9 mouse cellular contexts compared by ENCODE assay signal in the genomic region with DNA sequence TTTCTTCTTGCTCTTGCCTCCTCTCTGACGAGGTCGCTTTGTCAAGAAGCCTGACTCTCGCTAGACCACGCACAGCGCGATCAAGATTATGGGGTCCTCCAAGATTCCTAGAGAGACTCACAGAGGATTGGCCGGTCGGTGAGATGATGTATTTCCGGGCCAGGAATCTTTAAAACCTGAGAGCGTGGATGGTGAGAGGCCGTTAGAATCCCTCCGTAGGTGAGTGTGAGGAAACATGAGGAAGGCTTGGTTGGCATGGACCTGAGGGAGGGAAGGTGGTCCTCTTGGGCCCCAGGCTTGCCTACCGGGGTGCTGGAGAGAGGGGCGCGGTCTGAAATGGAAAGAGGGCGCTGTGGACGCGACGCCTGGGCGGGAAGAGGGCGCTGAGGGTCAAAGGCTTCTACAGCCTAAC. TPM values are rescaled to one million over a fixed set of nuclear protein-coding genes. Genes with fewer than 3 reads are reported as not detected.
DNase-seq lines count a peak whose midpoint lies in the region; ATAC-seq and TF ChIP-seq lines count a peak whose summit lies in the region.
"Had no signal": no experiment of that assay in that cellular context is flagged by ENCODE, and none has a peak within 500 bp of the region (broad histone marks: within the 10 kb centered on the region; RNA-seq: fewer than 3 reads in every experiment).

No protein-coding gene starts in this region.

- in situ Hi-C loops in CH12.LX (cut with MboI; ENCODE audit: low pct_ligation_motif_present, low pct_unique_long_range_greater_than_20kb, low sequenced_read_pairs) = loop anchor here (5.0 kb wide), 1 partner anchor 36 kb away; no protein-coding TSS in a partner anchor

- no peak for TF ChIP-seq EP300 in CH12.LX (IDR thresholded peaks at IDR 0.05; ENCODE audit: low read length)

- DNase-seq in gastrocnemius, adult 2 months = no peak
- DNase-seq in gastrocnemius, adult 18-20 months (ENCODE audit: low spot score) = no peak
- peak; percentile 87 for DNase-seq in CH12.LX (ENCODE audit: extremely low read depth)
- peak; percentile 56 for DNase-seq in embryonic facial prominence, embryonic 10.5 days (ENCODE audit: low spot score)
- DNase-seq in natural killer cell, adult 2 months (ENCODE audit: low spot score in 2 of 2) = no peak
- DNase-seq in layer of hippocampus, adult 9-11 months = no peak

- no peaks in the 10 kb centered on the region for H3K9me3 ChIP-seq in CH12.LX (replicated peaks; ENCODE audit: low read length)
- H3K9me3 ChIP-seq in embryonic facial prominence, embryonic 10.5 days = no peaks in the 10 kb centered on the region
- H3K9me3 ChIP-seq in intestine, embryonic 16.5 days (ENCODE audit: control insufficient read depth, low read length) = no peaks in the 10 kb centered on the region
- no peaks in the 10 kb centered on the region for H3K9me3 ChIP-seq in neural tube, embryonic 12.5 days
- H3K9me3 ChIP-seq: G1E had no signal

- intact Hi-C loops in gastrocnemius, adult 2 months (cut with DNase I) = no loop called here

- WGBS in embryonic facial prominence, embryonic 10.5 days = 56% methylated on average over 21 of the region's 21 CpGs
- 48% methylated on average over 21 of the region's 21 CpGs for WGBS in intestine, embryonic 16.5 days
- WGBS in neural tube, embryonic 12.5 days = 51% methylated on average over 21 of the region's 21 CpGs

- H3K4me2 ChIP-seq in CH12.LX (ENCODE audit: insufficient read depth, low read depth, poor library complexity, severe bottlenecking) = peak overlapping the region; percentile 73
- peak overlapping the region; percentile 38 for H3K4me2 ChIP-seq in intestine, embryonic 16.5 days (ENCODE audit: low read depth, low read length)
- H3K4me2 ChIP-seq in neural tube, embryonic 12.5 days (replicated peaks) = peak overlapping the region; percentile 51

- H3K27ac ChIP-seq in gastrocnemius, adult 2 months = no peak overlapping the region
- peak overlapping the region; percentile 50; the same call in 1 of the 2 replicates for H3K27ac ChIP-seq in CH12.LX (ENCODE audit: insufficient read depth, low read depth)
- peak overlapping the region; percentile 84 for H3K27ac ChIP-seq in embryonic facial prominence, embryonic 10.5 days (replicated peaks)
- no peak overlapping the region for H3K27ac ChIP-seq in intestine, embryonic 16.5 days (ENCODE audit: low read length)
- H3K27ac ChIP-seq in neural tube, embryonic 12.5 days = no peak overlapping the region

- ATAC-seq in intestine, embryonic 16.5 days = peak; percentile 71
- ATAC-seq in neural tube, embryonic 12.5 days (ENCODE audit: low FRiP score, low read depth) = peak; percentile 58; the same call in 1 of the 2 replicates

- dilution Hi-C loops in CH12.LX (cut with MboI; ENCODE audit: extremely low pct_ligation_motif_present, extremely low pct_unique_long_range_greater_than_20kb, low sequenced_read_pairs) = no loop called here

- no peak for TF ChIP-seq CTCF in gastrocnemius, adult 2 months (IDR thresholded peaks at IDR 0.05)
- peak in 1 of 2 experiments; percentile 42; a peak in 2 of 4 replicates for TF ChIP-seq CTCF in CH12.LX (conservative IDR thresholded peaks at IDR 0.05 in 1 of 2, IDR thresholded peaks at IDR 0.05 in 1 of 2; ENCODE audit: low read depth in 2 of 2, low read length in 2 of 2)

- H3K9ac ChIP-seq in CH12.LX (ENCODE audit: insufficient read depth, low read depth) = peak overlapping the region; percentile 89
- H3K9ac ChIP-seq in intestine, embryonic 16.5 days (ENCODE audit: low read depth, low read length) = peak overlapping the region; percentile 52
- H3K9ac ChIP-seq in neural tube, embryonic 12.5 days = peak overlapping the region; percentile 41; the same call in 1 of the 2 replicates

- H3K27me3 ChIP-seq in CH12.LX (replicated peaks) = peaks cover 37% of the 10 kb centered on the region
- no peaks in the 10 kb centered on the region for H3K27me3 ChIP-seq in embryonic facial prominence, embryonic 10.5 days (replicated peaks; ENCODE audit: low read depth, poor library complexity, severe bottlenecking)
- peaks cover 4% of the 10 kb centered on the region; the same call in 1 of the 2 replicates for H3K27me3 ChIP-seq in intestine, embryonic 16.5 days (replicated peaks; ENCODE audit: control insufficient read depth, insufficient read depth, low read length)
- H3K27me3 ChIP-seq in neural tube, embryonic 12.5 days (replicated peaks) = 0 out of 2 replicates have a peak, but pooled peaks cover 8% of the 10 kb centered on the region

- peaks cover 13% of the 10 kb centered on the region for H3K79me2 ChIP-seq in CH12.LX (replicated peaks; ENCODE audit: control insufficient read depth, extremely low read depth, insufficient read depth, poor library complexity, severe bottlenecking)

- peaks cover 14 to 47% of the 10 kb centered on the region in 2 experiments for H3K4me1 ChIP-seq in CH12.LX (ENCODE audit: control insufficient read depth in 1 of 2, insufficient read depth in 2 of 2)
- H3K4me1 ChIP-seq in embryonic facial prominence, embryonic 10.5 days = 0 out of 2 replicates have a peak, but pooled peaks cover 3% of the 10 kb centered on the region
- no peaks in the 10 kb centered on the region for H3K4me1 ChIP-seq in intestine, embryonic 16.5 days (ENCODE audit: control insufficient read depth, insufficient read depth, low read length)
- H3K4me1 ChIP-seq in neural tube, embryonic 12.5 days = no peaks in the 10 kb centered on the region

- H3K36me3 ChIP-seq in CH12.LX (replicated peaks in 1 of 2; ENCODE audit: control insufficient read depth in 1 of 2, insufficient read depth in 1 of 2, low read length in 1 of 2) = peaks cover 16 to 30% of the 10 kb centered on the region in 2 experiments
- H3K36me3 ChIP-seq in embryonic facial prominence, embryonic 10.5 days (replicated peaks) = peaks cover 10% of the 10 kb centered on the region
- no peaks in the 10 kb centered on the region for H3K36me3 ChIP-seq in intestine, embryonic 16.5 days (ENCODE audit: control insufficient read depth, insufficient read depth, low read length)
- H3K36me3 ChIP-seq in neural tube, embryonic 12.5 days = no peaks in the 10 kb centered on the region
- H3K36me3 ChIP-seq: G1E had no signal

- no peak for TF ChIP-seq RAD21 in CH12.LX (IDR thresholded peaks at IDR 0.05; ENCODE audit: low read depth, low read length)

- peak; percentile 98 for TF ChIP-seq POLR2A in CH12.LX (IDR thresholded peaks at IDR 0.05; ENCODE audit: low read depth, low read length)

- peak overlapping the region; percentile 58 for H3K4me3 ChIP-seq in gastrocnemius, adult 2 months
- H3K4me3 ChIP-seq in CH12.LX (replicated peaks in 1 of 3; ENCODE audit: low read depth in 2 of 3, low read length in 2 of 3, poor library complexity in 1 of 3) = peak overlapping the region; percentile 66 to 97 (median 87)
- peak overlapping the region; percentile 55 for H3K4me3 ChIP-seq in embryonic facial prominence, embryonic 10.5 days
- H3K4me3 ChIP-seq in intestine, embryonic 16.5 days (ENCODE audit: low read length) = peak overlapping the region; percentile 47
- H3K4me3 ChIP-seq in neural tube, embryonic 12.5 days = peak overlapping the region; percentile 41

TF ChIP-seq in CH12.LX, 34 proteins besides CTCF, POLR2A, EP300 and RAD21 (continues in another document):
- TF ChIP-seq IRF4 (IDR thresholded peaks at IDR 0.05; ENCODE audit: low read depth, low read length) = 0 out of 2 replicates have a peak, but pooled peaks have one; percentile 35
- TF ChIP-seq NELFE (IDR thresholded peaks at IDR 0.05; ENCODE audit: low read depth, low read length) = peak; percentile 97
- TF ChIP-seq TCF12 (IDR thresholded peaks at IDR 0.05; ENCODE audit: low read depth, low read length) = peak; percentile 80
- peak; percentile 33 for TF ChIP-seq MYC (IDR thresholded peaks at IDR 0.05; ENCODE audit: low read depth, low read length)

RNA-seq across cellular contexts. Expression of a gene that starts 12.8 kb away (rescaled TPM):
- total RNA-seq in gastrocnemius, adult 2 months (2021) = 1 to 10 TPM in 1 of 2 experiments, under 1 TPM in 1; 0.97 to 1.6 TPM
- total RNA-seq in gastrocnemius, adult 18-20 months (2021) = under 1 TPM; 0.62 to 0.71 TPM
- total RNA-seq in CH12.LX (2012; rRNA removed) (0.76 and 0.93 TPM in 2 replicates), CH12.LX (2014; rRNA removed) (0.40 and 0.63 TPM in 2 replicates)
- polyA plus RNA-seq in CH12.LX (2012; ENCODE audit: insufficient read length, low read depth) = 0.59 and 0.70 TPM in 2 replicates
- polyA plus RNA-seq in embryonic facial prominence, embryonic 10.5 days (2016; fragmentation: Nextera tagmentation; extraction: Ambion mirVana) = 0.37 and 0.53 TPM in 2 replicates
- polyA plus RNA-seq in intestine, embryonic 16.5 days (2015; fragmentation: Nextera tagmentation; extraction: Ambion mirVana) = 2.7 and 3.5 TPM in 2 replicates
- 1.1 and 1.4 TPM in 2 replicates for polyA plus RNA-seq in neural tube, embryonic 12.5 days (2016; fragmentation: Nextera tagmentation; extraction: Ambion mirVana)
- total RNA-seq: G1E had no signal
- polyA plus RNA-seq: G1E had no signal

RNA-seq across cellular contexts. Expression of a gene that starts 21.8 kb away (rescaled TPM):
- not detected for total RNA-seq in gastrocnemius, adult 2 months (2021)
- total RNA-seq in gastrocnemius, adult 18-20 months (2021) = not detected
- total RNA-seq in CH12.LX (2012; rRNA removed) = not detected in 2 replicates
- total RNA-seq in CH12.LX (2014; rRNA removed) = not detected in 2 replicates
- polyA plus RNA-seq in CH12.LX (2012; ENCODE audit: insufficient read length, low read depth) = 0.27 TPM in 1 of 2 replicates, not detected in the other
- not detected in 2 replicates for polyA plus RNA-seq in embryonic facial prominence, embryonic 10.5 days (2016; fragmentation: Nextera tagmentation; extraction: Ambion mirVana)
- not detected in 2 replicates for polyA plus RNA-seq in intestine, embryonic 16.5 days (2015; fragmentation: Nextera tagmentation; extraction: Ambion mirVana)
- not detected in 2 replicates for polyA plus RNA-seq in neural tube, embryonic 12.5 days (2016; fragmentation: Nextera tagmentation; extraction: Ambion mirVana)
- total RNA-seq: G1E had no signal
- polyA plus RNA-seq: G1E had no signal

RNA-seq across cellular contexts. Expression of a gene that starts 39.8 kb away (rescaled TPM):
- total RNA-seq in gastrocnemius, adult 2 months (2021) = 1 to 10 TPM; 1.2 to 3.6 TPM
- total RNA-seq in gastrocnemius, adult 18-20 months (2021) = 1 to 10 TPM in 1 of 2 experiments, under 1 TPM in 1; 0.64 to 1.8 TPM
- 2.9 and 4.5 TPM in 2 replicates for total RNA-seq in CH12.LX (2012; rRNA removed)
- 9.8 TPM in 2 replicates for total RNA-seq in CH12.LX (2014; rRNA removed)
- 13.0 and 13.9 TPM in 2 replicates for polyA plus RNA-seq in CH12.LX (2012; ENCODE audit: insufficient read length, low read depth)
- polyA plus RNA-seq in embryonic facial prominence, embryonic 10.5 days (2016; fragmentation: Nextera tagmentation; extraction: Ambion mirVana) = 0.18 and 0.52 TPM in 2 replicates
- polyA plus RNA-seq in intestine, embryonic 16.5 days (2015; fragmentation: Nextera tagmentation; extraction: Ambion mirVana) = 0.62 and 0.98 TPM in 2 replicates
- polyA plus RNA-seq in neural tube, embryonic 12.5 days (2016; fragmentation: Nextera tagmentation; extraction: Ambion mirVana) = 0.48 and 0.95 TPM in 2 replicates
- polyA plus RNA-seq: G1E had no signal

RNA-seq across cellular contexts. Expression of a gene that starts 59.0 kb away (rescaled TPM):
- 10 to 100 TPM; 14.9 to 16.7 TPM for total RNA-seq in gastrocnemius, adult 2 months (2021)
- total RNA-seq in gastrocnemius, adult 18-20 months (2021) = 10 to 100 TPM; 15.9 to 16.6 TPM
- total RNA-seq in CH12.LX (2012; rRNA removed) (not detected in 2 replicates), CH12.LX (2014; rRNA removed) (not detected in 2 replicates)
- not detected in 2 replicates for polyA plus RNA-seq in CH12.LX (2012; ENCODE audit: insufficient read length, low read depth)
- polyA plus RNA-seq in embryonic facial prominence, embryonic 10.5 days (2016; fragmentation: Nextera tagmentation; extraction: Ambion mirVana) = 13.5 and 13.9 TPM in 2 replicates
- polyA plus RNA-seq in intestine, embryonic 16.5 days (2015; fragmentation: Nextera tagmentation; extraction: Ambion mirVana) = 14.4 and 15.9 TPM in 2 replicates
- 16.2 and 17.0 TPM in 2 replicates for polyA plus RNA-seq in neural tube, embryonic 12.5 days (2016; fragmentation: Nextera tagmentation; extraction: Ambion mirVana)
- polyA plus RNA-seq: G1E had no signal

Comparison
In these comparisons a context has a peak if more than half of its experiments do, and no peak if none do; other contexts are left out.
1. DNase-seq: peak in CH12.LX (single experiment) and embryonic facial prominence, embryonic 10.5 days (single experiment); none in gastrocnemius, adult 2 months (single experiment), gastrocnemius, adult 18-20 months (single experiment), natural killer cell, adult 2 months (0 of 2) and layer of hippocampus, adult 9-11 months (single experiment).
2. H3K27ac ChIP-seq: peak in CH12.LX (single experiment) and embryonic facial prominence, embryonic 10.5 days (single experiment); none in gastrocnemius, adult 2 months (single experiment), intestine, embryonic 16.5 days (single experiment) and neural tube, embryonic 12.5 days (single experiment).
3. Peak in every context shown above with its lines, with median percentiles within 50 percentile points of each other: H3K4me3 ChIP-seq, H3K4me2 ChIP-seq and H3K9ac ChIP-seq.